Mouse (Mus musculus) thymus, postnatal 10 days (tissue): ENCODE results near the gene Mtmr2.

ENCODE experiments used
- DNase-seq, 2 experiments: peaks; one replicate each; pipeline ENCODE4 v3.0.0; 2021; ENCODE audit warnings: low spot score in 2 of 2

Gene Mtmr2

DNA sequence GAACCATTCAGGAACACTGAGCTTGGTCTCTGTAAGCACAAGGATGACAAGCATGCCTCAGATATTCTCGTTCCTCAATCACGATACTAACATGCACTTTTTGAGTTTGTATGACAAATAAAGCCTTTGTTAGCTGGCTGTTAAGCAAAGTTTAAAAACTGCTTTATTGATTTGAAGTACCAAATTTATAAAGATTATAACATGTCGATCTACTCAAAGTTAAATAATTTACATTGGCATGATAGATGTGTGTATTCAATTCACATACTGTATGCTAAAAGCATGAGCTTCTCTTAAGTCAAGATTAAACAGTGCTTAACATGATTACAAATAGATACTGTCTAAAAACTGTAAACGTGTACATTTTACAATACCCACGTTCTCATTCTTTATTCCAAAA, 59.4 kb downstream of the Mtmr2 start:
- DNase-seq, result no peak

DNA sequence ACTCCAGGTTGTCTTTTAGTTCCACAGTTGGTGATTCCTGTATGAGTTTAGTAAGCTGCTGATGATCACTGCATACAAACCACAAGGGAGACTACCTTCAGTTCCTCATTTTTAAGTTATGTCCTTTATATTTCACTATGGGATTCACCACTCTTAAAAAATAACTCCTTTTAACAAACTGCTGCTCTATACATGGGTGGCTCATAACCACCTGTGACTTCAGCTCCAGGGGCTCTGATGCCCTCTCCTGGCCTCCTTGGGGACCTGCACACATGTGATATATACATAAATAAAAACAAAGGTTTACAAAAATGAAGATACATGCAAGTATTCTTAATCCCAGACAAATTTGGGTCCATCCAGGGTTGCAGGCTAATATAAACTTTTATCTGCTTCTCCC, 61.7 kb downstream of the Mtmr2 start:
- no peak for DNase-seq

DNA sequence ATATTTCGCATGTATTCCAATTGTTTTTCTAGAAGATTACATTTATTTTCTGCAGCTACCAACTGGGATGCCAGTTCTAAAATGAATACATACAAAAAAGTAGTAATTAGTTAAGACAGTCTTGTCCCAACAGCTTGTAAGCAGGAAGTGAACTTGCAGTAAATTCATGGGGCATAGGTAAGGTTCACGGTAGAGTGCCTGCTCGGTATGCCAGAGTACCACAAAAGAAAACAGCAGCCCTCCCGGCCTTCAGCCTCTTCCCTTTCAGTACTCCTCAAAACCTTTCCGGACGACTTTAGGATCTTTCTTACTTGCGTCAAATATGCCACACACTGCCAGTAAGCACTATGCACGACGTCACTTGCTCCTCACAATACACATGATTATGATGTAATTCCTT, 70.2 kb downstream of the Mtmr2 start:
- DNase-seq, result no peak

DNA sequence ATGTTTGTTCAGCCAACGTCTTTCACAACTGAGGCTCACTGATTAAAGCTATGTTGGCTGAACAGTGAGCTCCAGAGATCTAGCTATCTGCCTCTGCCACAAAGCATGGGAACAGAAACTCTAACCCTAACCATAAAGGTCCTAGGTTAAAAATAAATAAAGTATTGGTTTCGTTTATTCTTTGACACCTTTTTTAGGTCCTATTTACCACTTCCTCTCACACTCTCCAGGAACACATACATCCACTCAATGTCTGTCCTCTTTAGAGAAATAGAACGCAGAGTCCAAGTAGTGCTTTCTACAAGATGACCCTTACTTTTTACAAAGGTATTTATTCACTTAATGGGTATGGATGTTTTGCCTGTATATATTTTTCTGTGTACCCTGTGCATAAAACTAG, 72.6 kb downstream of the Mtmr2 start:
- no peak for DNase-seq

DNA sequence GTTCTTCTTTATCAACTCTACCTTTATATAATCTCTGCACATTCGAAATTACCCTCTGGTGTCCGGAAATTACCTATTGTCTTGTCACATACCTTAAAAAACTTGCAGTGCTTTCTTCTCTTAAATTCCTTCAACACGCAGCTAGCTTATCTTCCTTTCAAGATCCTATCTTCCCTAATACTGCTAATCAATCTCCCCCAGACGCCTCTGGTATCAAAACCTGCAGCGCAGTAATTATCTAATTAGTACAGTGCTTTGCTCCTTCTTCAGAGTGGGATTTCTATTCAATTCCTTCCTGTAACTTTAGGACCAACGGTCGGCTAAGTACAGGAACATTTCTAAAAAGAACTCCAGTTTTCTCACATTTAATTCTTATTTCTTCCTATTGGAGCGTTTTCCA, 77.7 kb downstream of the Mtmr2 start:
- no peak for DNase-seq

DNA sequence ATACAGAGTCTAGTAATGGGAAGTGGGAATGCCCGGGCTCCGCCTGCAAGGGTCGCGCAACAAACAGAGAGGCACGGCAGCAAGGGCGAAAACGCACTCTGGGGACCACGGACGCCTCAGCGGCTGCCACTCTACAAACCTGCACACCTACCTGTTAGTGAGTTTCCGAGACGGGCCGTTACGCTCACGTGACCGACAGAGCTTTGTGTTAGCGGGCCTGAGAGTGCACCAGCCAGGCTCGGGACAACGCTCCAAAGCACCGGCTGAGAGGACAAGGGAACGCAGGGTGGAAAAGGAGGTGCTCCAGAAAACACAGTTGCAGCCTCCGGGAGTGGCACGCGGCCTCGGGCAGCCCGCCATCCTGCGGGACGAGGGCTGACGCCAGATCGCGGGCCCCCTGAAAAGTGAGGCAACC, 78.2 kb downstream of the Mtmr2 start:
- peak in 1 of 2 experiments; percentile 61 for DNase-seq

DNA sequence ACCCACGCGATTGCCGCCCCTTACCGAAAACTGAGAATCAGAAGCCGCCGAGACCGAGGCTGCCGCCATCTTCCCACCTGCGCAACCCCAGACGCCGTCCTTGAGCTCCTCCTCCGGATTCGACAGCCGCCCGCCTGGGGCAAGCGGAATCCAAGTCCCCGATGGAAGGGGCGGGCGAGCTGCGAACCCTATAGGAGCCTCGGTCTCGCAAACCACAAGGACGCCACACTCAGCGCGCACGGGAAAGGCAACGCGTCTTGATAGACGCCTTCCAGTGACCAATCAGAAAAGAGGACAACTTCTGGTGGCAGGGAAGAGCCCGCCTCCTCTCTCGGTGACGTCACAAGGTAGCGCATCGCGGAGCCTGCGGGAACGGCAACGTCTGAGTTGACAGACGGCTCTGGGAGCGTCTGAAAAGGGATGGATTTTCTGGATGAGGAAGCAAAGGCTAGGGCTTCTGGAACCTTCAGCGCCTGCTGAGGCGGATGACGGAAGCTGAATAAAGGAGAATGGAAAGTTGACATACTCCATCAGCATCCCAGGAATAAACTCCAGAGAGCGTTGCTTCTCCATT, 78.7 kb downstream of the Mtmr2 start, which contains the start of gene Cep57:
Cep57 (minus strand) TSS at position 276 of the 574 bp plus-strand sequence.
- peak; percentile 95 for DNase-seq

DNA sequence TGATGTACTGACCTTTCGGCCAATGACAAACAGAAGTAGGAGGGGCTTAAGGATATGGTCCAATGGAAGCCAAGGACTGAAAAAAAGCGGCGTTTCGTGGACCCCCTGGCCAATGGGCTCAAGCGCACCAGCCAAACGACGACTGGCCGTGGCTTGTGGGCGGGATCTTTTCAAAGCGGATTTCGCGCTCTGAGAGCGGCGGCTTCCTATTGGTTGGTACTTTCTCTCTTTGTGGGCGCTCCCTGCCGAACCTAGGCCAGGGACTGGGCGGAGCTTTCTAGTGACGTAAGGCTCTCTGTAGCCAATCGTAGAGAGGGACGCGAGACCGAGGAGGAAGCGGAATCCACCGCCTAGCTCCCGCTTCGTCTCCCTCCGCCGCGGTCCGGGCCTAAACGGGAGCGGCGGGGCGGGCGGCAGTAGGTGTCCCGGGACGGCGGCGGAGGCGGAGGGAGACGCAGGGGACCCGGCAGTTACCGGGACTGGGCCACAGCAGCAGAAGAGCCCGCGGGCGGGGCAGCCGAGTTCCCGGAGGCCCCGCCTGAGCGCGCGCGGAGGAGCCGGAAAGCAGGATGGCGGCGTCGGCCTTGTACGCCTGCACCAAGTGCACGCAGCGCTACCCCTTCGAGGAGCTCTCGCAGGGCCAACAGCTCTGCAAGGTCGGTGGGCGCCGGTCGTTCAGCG, 79.3 kb downstream of the Mtmr2 start, which contains the start of gene Fam76b:
Fam76b (plus strand) TSS at position 311 of the 681 bp plus-strand sequence.
- peak; percentile 98 to 100 for DNase-seq

DNA sequence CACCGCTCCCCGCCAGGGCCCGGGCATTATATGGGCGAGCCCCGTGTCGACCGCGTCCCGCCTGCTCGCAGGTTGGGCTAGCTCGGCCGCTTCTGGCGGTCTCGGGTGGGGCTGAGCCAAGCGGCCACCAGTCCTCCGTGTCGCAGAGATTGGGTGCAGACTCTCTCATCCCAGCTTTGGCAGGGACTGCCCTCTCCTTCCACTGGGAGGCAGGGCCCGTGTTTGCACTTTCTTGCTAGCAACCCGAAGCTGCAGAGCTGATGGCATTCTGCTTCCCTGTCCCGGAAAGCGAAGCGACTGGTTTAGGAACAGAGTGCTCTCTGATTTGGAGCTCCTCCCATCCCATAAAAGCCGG, 79.9 kb downstream of the Mtmr2 start:
- DNase-seq, result no peak

DNA sequence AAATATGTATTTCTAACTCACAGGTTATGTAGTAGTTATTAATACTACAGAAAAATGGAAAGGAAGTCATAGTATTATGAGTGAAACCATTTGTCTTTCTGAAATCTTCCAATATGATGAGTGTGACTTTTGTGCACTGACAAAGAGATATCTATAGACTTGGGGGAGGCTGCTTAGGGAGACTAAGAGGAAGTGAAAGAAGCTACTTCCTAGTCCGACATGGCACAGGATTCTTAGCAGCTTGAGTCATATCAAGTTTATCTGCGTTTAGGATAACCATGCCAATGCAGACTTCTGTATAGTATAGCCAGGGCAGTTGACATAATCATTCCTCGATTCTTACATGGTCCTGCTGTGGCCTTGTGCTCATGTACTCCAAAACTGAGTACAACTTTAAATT, 87.0 kb downstream of the Mtmr2 start:
- DNase-seq, result no peak

DNA sequence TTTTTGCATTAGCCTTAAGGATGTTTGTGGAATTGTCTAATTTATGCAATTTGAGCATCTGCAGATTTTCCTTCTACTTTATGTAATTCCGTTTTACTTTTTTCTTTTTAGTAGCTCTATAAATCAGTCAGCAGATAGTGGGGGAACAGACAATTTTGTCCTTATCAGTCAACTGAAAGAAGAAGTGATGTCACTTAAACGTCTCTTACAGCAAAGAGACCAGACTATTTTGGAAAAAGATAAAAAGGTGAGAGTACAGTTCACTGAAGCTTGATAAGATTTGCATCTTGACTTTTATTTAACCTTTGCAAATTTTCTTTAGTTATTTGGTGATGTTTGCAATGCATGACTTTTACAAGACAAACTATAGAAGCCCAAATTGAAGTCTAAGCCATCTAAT, 88.5 kb downstream of the Mtmr2 start:
- no peak for DNase-seq

DNA sequence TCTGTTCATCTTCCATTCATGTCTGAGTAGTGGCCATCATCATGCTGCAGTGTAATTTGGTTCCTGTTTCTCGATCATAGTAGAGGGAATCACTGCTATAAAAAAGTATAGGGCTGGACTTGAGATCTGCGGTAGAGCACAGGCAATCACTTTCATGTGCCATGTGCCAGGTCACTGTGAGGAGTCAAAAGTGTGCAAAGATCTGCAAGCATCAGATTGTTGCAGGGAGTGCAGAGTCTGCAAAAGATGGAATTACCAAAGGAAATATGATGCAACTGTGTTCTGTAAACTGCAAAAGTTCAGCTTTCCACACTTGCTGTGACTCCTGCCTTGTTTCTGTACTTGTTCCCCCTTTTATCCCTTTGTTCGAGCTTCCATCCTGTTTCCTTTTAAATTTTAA, 99.4 kb downstream of the Mtmr2 start:
- no peak for DNase-seq

DNA sequence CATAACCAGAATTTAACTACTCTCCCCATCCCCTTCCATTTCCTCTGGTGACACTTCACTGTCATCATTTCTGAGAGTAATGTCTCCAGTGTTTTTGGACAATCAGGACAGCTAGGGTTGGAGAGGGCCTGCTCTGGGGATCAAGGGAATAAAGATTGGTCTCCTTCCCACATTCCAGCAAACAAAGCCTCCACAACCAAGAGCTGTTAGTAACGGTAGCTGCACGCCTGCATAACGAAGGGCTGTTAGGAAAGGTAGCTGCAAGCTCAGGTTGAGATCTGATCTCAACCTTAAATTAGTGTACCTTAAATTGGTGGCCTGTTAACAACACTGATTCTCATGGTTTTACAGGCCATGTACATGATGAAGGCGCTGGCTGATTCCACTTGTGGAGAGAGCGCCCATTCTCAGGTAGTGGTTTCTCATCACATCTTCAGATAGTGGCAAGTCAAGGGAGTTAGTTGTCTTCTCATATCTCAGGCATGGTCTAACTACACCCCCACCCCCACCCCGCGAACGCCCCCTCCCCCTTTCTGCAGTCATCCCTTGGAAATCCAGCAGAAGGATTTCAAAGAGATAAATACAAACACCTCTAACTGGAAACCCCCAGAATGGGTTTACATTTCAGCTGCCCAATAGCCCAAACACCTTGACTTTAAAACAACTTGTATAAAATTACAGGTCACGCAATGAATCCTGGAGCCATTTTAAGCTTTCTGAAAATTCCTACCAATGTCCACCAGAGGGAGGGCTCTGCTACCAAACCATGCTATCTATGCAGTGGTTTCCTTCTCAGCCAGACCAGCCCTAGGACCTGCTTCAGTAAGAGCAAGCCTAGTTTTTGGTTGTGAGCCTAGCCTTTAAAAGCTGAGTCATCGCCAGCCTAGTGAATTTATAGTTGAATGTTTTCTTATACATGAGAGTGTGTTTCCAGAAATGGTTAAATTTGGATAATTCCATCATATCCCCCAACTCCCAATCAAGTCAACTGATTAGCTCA, 100.6 kb downstream of the Mtmr2 start:
- peak in 1 of 2 experiments; percentile 11 for DNase-seq

DNA sequence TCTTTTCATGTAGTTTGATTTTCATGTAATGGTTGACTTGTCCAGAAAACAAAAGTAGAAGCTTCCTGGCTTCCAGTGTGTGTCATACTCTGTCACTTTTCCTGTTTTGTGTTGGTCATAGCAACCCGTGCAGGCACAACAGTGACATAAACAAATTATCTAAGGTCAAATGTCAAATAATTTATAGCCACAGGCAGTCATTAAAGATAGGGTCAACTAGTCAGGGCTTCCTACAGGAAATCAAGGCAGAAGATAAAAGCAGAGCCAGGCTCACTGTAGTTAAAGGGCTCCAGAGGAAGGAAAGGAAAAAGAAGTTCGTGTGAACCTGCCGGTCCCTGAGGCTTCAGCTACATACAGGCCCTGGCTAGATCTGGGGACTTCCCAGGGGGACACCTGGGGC, 105.7 kb downstream of the Mtmr2 start:
- no peak for DNase-seq
